Mouse (Mus musculus) right cerebral cortex, postnatal 14 days (tissue): ENCODE measurements around the gene Nrarp.

Experiments used
- DNase-seq: peaks from one replicate; pipeline ENCODE4 v3.0.0; 2022

Gene Nrarp

DNA sequence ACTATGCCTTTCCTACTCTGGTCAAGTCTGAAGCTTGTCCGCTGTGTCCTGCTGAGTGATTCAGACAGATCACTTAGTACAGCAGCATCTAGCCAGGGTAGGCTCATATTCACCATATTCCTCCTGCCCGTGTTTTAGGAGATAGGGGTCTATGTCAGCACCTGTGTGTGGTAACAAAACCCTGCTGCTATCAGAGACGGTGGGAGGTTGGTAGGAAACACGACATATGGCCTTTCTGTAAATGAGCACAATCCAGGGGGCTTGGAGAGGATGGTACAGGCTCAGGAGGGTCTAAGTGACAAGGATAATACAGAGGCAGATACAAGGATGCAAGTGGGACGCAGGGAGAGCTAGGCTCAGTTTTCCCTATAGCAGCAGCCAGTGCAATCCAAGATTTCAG is 49.0 kb downstream of the Nrarp start:
- no peak for DNase-seq

DNA sequence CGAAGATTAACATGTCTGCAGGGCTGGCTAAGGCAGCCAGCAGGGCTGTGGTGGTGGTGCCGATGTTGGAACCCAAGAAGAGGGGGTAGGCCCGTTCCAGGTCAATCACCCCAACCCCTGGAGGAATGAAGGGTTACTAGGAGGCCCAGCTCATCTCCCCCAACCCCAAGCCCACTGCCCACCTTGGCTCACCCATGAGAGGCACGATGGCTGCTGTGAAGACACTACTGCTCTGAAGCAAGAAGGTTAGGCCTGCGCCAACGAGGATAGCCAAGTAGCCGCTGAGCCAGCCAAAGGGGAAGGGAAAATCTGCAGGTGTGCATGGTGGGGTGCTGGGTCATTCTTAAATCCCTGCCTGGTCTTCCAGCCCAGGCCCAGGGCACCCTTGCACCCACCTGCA is 50.0 kb downstream of the Nrarp start:
- no peak for DNase-seq

DNA sequence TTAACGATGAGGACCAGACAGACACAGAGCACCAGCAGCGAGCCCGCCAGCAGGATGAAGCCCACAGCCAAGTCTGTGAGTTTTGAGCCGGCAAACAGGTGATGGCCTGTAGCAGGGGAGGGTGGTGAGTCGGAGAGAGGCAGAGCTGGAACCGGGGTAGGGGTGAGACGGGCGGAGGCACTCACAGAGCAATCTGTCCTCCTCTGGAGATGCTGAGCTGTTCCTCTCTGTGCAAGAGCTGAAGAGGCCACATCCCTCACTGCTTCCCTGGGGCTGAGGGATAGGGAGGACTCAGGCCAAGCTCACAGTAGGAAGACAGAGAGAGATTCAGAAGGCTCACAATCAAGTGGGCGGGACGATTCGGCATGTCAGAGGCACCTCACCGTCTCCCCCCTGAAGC is 50.5 kb downstream of the Nrarp start:
- no peak for DNase-seq
